Mouse (Mus musculus) left cerebral cortex, postnatal 10 days (tissue): ENCODE measurements around the gene Ciz1. TPM values are rescaled to one million over a fixed set of nuclear protein-coding genes. Genes with fewer than 3 reads are reported as not detected.

Experiments
- DNase-seq, 2 experiments: peaks; one replicate each; pipeline ENCODE4 v3.0.0; 2021 to 2022; ENCODE audit warnings: low spot score in 2 of 2, mixed read lengths in 1 of 2; ENCODE audit errors: extremely low spot score in 1 of 2
- intact Hi-C: fragments of 180-260 bp; cut with DNase I; formaldehyde crosslinking; loops from one replicate; pipeline ENCODE4 v1.15.1; 2025
- total RNA-seq, 2 experiments: library from RNA; stranded (reverse); gene quantifications; 2 replicates each; pipeline ENCODE4 v1.2.3; 2021

Ciz1 gene
- total RNA-seq, 2 experiments from 2014 or later: 65.2 to 75.1 TPM

- intact Hi-C loops: no loop called here
- no peak for DNase-seq
Observed at GRCm38 (mm10) chr2:32318709-32319585, 33.2 kb upstream of the Ciz1 start.

- peak in 1 of 2 experiments; percentile 40 for DNase-seq
Observed at GRCm38 (mm10) chr2:32319586-32320580, 32.2 kb upstream of the Ciz1 start.

DNA sequence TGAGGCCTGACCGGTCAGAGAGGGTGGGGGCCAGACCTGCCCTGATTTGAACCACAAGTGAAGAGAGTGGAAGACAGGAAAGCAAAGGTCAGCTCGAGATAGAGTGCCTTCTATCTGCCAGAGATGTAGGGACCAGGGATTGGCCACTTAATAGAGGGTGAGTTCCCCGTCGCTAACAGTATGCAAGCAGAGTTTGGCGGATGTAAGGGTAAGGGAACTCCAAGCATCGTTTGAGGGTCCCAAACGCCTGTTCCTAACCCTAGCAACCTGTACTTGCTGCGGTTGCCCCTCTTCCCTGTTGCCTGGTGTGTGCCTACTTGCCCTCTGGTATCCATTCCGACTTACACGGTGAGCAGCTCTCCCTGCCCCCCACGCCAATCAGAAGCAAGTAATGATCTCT, 31.4 kb upstream of the Ciz1 start:
- DNase-seq: no peak
- intact Hi-C loops: no loop called here

More at GRCm38 (mm10) chr2:32319586-32320580, 32.2 kb upstream of the Ciz1 start:
- intact Hi-C loops: no loop called here

- intact Hi-C loops: no loop called here
- no peak for DNase-seq
Observed at GRCm38 (mm10) chr2:32321591-32322298, 30.4 kb upstream of the Ciz1 start.

DNA sequence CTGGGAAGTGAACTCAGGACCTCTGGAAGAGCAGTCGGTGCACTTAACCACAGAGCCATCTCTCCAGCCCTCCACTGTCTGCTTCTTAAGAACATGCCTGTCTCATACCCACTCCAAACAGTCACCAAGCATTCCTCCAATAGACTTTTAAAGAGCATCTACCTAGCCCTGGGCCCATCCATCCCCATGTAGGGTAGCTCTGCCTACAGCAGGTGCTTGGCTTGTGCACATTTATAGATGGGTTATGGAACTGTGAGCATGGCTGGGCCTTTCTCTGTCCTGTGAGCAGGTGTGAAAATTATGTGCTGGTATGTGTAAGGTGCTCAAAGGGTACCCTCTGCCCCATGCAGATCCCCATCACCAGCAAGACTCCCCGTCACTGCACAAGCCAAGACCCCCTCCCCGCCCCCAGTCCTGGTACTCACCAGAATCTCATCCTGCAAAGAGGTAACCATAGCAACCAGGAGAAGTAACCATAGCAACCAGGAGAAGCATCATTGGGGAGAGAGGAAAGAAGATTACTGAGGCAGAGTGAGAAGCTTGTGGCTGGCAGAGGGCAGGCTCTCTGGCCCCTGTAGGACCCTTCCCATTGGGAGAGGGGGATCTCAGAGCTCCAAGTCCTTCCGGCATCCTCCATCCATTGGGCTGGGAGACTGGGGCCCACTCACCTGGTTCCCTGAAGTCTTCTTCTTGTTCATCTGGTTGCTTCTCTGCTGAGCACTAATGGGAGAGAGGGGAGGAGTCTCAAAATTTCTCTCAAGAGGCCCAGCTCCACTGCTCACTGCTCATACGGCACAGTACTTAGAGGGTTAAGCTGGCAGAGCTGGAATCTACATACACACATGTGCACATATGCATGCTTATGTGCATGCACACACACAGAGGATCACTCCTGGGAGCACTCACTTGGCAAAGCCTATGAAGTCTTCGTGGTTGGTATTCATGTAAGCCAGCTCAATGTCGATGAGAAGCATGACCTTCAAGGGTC, 29.1 kb upstream of the Ciz1 start:
- intact Hi-C loops: no loop called here
- peak; percentile 52 to 55 for DNase-seq

GRCm38 (mm10) chr2:32324322-32324721, 27.8 kb upstream of the Ciz1 start:
- intact Hi-C loops: no loop called here

GRCm38 (mm10) chr2:32325342-32325741, 26.8 kb upstream of the Ciz1 start:
- intact Hi-C loops: no loop called here
- DNase-seq: no peak

More at GRCm38 (mm10) chr2:32324322-32324721, 27.8 kb upstream of the Ciz1 start:
- peak in 1 of 2 experiments; percentile 31 for DNase-seq

- no peak for DNase-seq
- intact Hi-C loops: no loop called here
Observed at GRCm38 (mm10) chr2:32327200-32327599, 24.9 kb upstream of the Ciz1 start.

GRCm38 (mm10) chr2:32328911-32329460, 23.1 kb upstream of the Ciz1 start:
- intact Hi-C loops: no loop called here
- DNase-seq: no peak

DNA sequence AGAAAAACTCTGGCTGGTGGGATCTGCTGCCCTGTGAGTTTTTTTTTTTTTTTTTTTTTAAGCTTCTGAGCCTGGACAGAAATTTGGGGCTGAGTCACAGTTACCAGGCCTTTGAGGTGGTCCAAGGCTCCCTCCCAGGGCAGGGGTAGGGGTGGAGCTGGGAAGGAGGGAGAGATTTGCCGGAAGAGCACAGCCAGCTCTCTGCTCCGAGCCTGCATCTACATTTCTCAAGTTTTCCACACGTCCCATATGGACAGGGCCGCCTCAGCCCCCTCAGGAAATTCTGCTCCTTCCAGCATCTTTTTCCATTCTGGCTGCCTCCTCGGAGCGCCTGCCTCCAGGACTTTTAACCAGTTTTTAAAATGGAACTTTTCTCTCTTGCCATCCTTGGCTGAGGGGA, 22.6 kb upstream of the Ciz1 start:
- intact Hi-C loops: no loop called here
- no peak for DNase-seq

GRCm38 (mm10) chr2:32332159-32332558, 20.0 kb upstream of the Ciz1 start:
- intact Hi-C loops: no loop called here
- no peak for DNase-seq

GRCm38 (mm10) chr2:32335888-32336287, 16.2 kb upstream of the Ciz1 start:
- peak in 1 of 2 experiments; percentile 41 for DNase-seq
- intact Hi-C loops: no loop called here

DNA sequence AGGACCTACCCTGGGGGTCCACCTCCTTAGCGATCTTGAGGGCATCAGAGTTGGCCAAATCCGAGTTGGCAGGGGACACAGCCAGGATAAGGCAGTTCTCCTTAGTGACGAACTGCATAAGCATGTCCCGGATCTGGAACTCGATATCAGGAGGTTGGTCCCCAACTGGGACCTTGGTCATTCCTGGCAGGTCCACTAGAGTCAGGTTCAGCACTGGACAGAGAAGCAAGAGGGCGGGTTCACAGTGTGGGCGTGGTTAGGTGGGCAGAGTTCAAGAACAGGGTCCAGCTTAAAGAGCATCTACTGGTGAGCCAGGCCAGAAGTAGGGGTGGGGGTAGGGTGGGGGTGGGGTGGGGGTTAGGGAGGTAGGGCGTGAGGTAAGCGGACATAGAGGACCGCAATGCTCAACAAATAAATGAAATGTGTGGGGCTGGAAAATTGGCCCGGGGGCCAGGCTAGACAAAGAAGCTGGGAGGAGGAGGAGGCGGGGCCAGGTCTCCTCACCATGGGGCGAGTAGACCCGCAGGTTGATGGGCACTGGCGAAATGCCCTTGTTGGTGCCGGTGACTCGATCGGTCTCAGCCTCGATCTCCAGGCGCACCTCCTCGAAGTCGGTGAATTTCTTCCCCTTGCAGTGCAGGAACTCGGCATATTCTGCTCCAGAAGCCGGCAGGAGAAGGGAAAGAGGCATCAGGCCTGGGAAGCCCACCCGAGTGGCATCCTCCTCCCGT, 12.1 kb upstream of the Ciz1 start:
- peak in 1 of 2 experiments; percentile 45 for DNase-seq
- intact Hi-C loops: no loop called here

DNA sequence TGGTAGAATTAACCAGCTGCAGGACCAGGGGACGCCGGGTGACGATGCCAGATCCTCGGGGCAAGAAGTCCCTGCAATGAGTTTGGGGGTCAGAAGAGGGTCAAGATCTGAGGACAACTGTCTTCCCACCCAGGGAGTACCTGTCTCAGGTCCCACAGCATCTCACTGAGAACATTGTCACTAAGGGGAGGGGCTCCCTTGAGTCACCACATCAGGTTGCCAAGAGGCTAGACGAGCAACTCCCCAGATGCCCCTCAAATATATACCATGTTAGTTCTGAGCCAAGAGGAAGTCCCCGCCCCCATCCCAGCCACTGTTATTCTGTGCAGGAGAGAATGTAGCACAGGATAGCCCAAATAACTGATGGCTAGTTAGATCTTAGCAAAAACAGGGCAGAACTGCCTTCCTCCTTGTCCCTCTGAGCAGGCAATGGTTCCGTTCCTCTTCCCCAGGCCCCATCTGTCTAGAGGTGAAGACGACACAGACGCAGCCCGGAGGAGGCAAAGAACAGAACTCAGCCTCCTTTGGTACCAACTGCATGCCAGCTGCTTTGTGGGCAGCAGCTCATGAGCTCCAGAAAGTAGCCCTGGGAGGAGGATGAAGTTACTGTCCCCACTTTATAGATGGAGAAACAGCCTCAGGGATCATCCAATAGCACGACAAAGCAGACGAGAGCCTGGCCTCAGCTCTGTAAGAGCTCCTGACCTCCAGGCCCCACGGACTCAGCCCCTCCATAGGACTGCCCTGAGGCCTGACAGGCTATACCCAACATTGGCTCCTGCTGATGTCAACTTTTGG, 11.1 kb upstream of the Ciz1 start:
- DNase-seq: peak in 1 of 2 experiments; percentile 31
- intact Hi-C loops: no loop called here

DNA sequence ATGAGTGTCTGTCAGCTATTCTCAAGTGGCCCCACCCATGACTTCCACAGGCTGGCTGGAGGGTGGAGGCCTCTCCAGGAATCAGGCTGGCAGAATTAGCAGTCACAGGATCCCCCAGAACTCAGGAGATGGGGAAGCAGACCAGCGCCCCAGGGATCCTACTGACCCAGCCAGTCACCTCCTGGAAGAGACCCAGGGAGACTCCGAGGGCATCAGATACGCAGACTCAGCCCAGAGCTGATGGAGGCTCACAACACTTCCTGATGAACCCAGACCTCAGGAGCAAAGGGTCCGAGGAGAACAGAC, 10.5 kb upstream of the Ciz1 start:
- peak in 1 of 2 experiments; percentile 26 for DNase-seq
- intact Hi-C loops: no loop called here

- intact Hi-C loops: no loop called here
- DNase-seq: no peak
Observed at GRCm38 (mm10) chr2:32342039-32342438, 10.1 kb upstream of the Ciz1 start.
